Mouse (Mus musculus) gastrocnemius, adult 2 months (tissue): ENCODE data around the gene Olfr113. TPM values are rescaled to one million over a fixed set of nuclear protein-coding genes. Genes with fewer than 3 reads are reported as not detected.
"Not testable (repeated sequence)": the region's sequence is repeated elsewhere in the genome, so short reads cannot be mapped to it uniquely, and the experiment has no call there.

ENCODE experiments used
- DNase-seq: peaks from one replicate; pipeline ENCODE4 v3.0.0; 2022
- H3K27ac ChIP-seq: fragments of 200-600 bp; 2 replicates; pipeline ENCODE4 v1.8.1; 2022; ENCODE audit warnings: mild to moderate bottlenecking
- H3K4me3 ChIP-seq: fragments of 200-600 bp; 2 replicates; pipeline ENCODE4 v1.8.1; 2022; ENCODE audit warnings: mild to moderate bottlenecking, moderate library complexity
- CTCF ChIP-seq: fragments of 200-600 bp; IDR thresholded peaks from 2 replicates; pipeline ENCODE4 v1.8.1; 2022; ENCODE audit warnings: antibody characterized with exemption, mild to moderate bottlenecking, moderate library complexity
- intact Hi-C: fragments of 180-260 bp; cut with DNase I; formaldehyde crosslinking; loops from one replicate; pipeline ENCODE4 v1.15.1; 2025
- long read RNA-seq, 2 experiments: library from polyadenylated mRNA; stranded (forward); transcript quantifications; one replicate each; pipeline ENCODE4 v2.0.0; 2021
- total RNA-seq, 2 experiments: library from RNA; stranded (reverse); gene quantifications; 2 replicates each; pipeline ENCODE4 v1.2.3; 2021

Olfr113 gene
- not detected for total RNA-seq
- long read RNA-seq, experiment 1: 0 reads
- long read RNA-seq, experiment 2: 0 reads

DNA sequence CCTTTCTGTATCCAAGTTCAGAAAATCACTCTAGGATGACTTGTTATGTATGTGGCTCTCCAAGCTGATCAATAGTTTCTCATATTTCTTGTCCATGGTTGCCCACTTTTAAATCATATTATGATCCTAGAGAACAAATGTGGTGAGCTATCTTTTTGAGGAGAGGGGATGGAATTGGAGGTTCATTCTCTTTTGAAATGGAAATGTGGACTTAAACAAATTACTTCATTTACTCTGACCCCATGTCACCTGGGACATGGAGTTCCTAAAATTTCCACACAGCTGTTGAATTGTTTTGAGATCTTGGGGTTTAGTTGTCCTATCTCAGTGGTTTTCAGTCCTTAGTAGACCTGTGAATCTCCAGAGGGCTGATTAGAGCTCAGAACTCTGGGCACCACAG, at the start of gene Olfr113:
Gene Olfr113, minus strand, starts transcription at position 101 of the 400 bp plus-strand sequence.
- DNase-seq: no peak
- Histone ChIP-seq H3K27ac (no peak within 1 kb of the TSS), H3K4me3 (no peak within 1 kb of the TSS)
- intact Hi-C loops: no loop called here
- TF ChIP-seq CTCF: no peak

DNA sequence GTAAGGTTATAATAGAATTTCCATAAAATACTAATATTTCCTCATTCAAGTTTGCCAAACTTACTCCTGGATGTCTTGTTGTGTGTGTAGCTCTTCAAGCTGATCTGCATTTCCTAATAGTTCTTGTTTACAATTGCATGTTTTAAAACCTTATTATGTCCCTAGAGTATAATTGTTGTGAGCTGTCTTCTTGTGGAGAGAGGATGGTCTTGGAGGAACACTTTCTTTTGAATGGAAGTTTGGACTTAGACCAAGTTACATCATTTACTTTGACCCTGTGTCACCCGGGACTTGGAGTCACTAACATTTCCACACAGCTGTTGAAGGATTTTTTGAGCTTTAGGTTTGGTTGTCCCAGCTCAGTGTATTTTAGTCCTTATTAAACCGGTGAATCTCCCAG, 49.5 kb upstream of the Olfr113 start, which contains the start of the genes Olfr115 and Olfr116:
Gene Olfr115, minus strand, starts transcription at position 101 of the 400 bp plus-strand sequence.
Gene Olfr116, minus strand, starts transcription at position 191 of the 400 bp plus-strand sequence.
- H3K4me3 ChIP-seq: no peak within 1 kb of the TSS
- intact Hi-C loops: no loop called here
- no peak for TF ChIP-seq CTCF
- no peak within 1 kb of the TSS for H3K27ac ChIP-seq
- no peak for DNase-seq

DNA sequence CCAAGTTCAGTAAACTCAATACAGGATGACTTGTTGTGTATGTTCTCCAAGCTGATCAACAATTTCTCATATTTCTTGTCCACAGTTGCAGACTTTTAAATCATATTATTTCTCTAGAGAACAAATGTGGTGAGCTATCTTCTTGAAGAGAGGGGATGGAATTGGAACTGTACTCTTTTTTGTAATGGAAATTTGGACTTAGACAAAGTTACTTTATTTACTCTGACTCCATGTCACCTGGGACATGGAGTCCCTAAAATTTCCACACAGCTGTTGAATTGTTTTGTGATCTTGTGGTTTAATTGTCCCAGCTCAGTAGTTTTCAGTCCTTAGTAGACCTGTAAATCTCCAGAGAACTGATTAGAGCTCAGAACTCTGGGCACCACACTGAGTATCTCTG, 15.2 kb upstream of the Olfr113 start, which contains the start of gene Olfr114:
Gene Olfr114, minus strand, starts transcription at position 101 of the 400 bp plus-strand sequence.
- DNase-seq: no peak
- TF ChIP-seq CTCF: no peak
- intact Hi-C loops: no loop called here
- Histone ChIP-seq H3K27ac (no peak within 1 kb of the TSS), H3K4me3 (no peak within 1 kb of the TSS)

DNA sequence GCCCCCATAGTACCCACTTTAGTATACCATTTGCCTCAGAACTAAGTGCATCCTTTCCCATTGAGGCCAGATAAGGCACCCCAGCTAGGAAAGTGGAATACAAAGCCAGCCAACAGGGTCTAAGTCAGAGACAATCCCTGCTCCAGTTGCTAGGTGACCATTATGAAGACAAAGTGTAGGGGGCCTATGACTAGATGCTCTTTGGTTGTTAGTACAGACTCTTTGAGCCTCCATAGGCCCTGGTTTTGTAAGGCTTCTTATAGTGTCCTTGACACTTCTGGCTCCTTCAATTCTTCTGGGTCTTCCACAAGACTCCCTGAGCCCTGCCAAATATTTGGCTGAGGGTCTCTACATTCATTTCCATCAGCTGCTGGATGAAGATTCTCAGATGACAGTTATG, 8.1 kb downstream of the Olfr113 start, which contains the start of gene Olfr112:
Gene Olfr112, minus strand, starts transcription at position 101 of the 400 bp plus-strand sequence.
- no peak for DNase-seq
- intact Hi-C loops: no loop called here

DNA sequence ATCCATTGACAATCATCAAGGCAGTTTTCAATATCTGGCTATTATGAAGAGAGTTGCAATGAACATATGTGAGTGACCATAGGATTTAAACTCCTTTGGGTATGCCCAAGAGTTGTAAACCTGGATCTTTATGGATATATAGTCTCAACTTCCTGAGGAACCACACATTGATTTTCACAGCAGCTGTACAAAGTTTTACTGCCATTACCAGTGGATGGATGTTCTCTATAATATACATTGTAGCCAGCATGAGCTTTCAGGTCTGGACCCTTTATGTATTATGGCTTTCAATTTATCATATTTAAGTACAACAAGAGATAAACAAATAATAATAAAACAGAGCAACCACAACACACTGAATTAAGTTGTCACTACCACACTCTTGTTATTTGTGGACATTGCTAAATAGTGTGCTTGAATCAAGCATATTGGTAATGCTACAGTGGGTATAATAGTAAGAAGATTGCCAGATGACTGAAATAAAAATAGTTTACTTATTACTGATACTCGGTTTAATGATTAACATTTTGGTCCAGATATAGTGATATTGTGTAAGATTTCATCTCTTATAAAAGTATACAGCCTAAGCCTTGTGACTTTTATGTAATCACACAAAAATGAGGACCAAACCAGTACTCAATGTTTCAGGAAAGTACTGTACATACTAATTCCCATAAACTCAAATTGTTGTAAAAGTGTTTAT, 18.4 kb downstream of the Olfr113 start:
- intact Hi-C loops: no loop called here
- Histone ChIP-seq H3K27ac (no peak overlapping the region), H3K4me3 (no peak overlapping the region)
- TF ChIP-seq CTCF: no peak
- no peak for DNase-seq

More for the DNA sequence above, 8.1 kb downstream of the Olfr113 start, which contains the start of gene Olfr112:
- Histone ChIP-seq H3K4me3 (no peak within 1 kb of the TSS), H3K27ac (no peak within 1 kb of the TSS)
- no peak for TF ChIP-seq CTCF

DNA sequence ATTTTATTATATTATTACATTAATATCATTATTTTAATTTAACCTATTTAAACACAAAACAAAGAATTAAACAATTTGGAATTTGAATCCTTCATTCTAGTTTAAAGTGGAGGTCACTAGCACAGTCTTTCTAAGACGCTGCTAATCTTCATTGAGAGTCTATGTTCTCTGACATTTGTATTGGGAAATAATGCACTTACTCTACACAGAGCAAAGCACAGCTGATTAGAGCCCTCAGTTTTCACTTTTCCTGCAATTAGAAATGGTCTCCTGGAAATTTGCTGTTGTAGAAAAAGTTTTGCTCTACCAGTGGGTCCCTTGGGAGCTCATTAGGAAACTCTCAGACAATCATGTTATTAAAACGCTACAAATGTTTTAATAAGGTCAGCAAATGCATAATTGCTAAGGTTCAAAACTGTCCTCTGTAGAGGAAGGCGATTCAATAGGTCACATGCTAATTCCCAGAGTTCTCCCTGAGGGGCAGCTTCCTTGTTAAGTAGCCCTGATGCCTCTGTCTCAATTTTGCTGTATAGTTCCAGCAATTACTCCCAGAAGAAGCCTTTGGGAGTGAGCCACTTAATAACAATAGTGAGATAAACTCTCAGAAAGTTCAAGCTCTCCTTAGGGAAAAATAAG, 33.5 kb downstream of the Olfr113 start:
- intact Hi-C loops: no loop called here
- TF ChIP-seq CTCF: no peak
- no peak for DNase-seq

DNA sequence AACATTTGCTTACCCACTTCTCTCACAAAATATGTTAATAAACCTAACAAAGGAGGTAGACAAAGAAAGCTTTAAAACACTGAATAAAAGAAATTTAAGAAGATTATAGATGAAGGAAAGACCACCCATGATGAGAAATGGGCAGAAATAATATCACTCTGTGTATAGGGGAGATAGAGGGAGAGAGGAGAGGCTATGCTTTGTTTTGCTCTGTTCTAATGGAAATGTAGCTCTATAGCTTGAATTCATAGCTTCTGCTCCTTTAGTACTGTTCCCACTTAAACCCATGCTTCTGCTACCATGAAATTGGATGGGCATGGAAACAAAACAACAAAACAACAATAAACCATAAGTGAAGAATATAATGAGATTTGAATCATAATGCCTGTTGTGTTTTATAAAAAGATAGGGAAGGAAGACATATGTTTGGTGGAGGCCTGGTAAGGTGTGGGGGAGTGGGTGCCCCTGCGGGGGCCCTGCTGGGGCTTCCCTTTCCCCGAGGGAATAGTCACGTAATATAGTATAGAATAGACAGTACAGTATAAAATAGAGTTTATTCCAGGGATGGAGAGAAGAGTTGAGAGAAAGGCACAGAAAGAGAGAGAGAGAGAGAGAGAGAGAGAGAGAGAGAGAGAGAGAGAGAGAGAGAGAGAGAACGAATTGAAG, 35.9 kb downstream of the Olfr113 start:
- DNase-seq: no peak
- H3K27ac ChIP-seq: no peak overlapping the region
- intact Hi-C loops: no loop called here
- H3K4me3 ChIP-seq: no peak overlapping the region
- TF ChIP-seq CTCF: no peak

More for the DNA sequence above, 33.5 kb downstream of the Olfr113 start:
- no peak overlapping the region for H3K27ac ChIP-seq
- no peak overlapping the region for H3K4me3 ChIP-seq

DNA sequence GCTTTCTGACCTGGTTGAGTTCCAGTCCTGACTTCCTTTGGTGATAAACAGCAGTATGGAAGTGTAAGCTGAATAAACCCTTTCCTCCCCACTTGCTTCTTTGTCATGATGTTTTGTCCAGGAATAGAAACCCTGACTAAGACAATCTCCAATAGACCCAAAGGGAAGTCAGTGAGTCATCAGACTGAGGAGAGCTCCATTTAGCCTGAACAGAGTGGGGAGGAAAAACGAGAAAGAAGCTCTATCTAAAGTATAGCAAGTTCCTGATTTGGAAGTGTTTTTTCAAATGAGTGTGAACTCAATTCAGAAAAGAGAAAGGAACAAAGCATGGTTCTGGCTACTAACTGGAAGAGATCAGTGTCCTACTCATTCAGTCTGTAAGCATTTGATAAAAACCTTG, 39.0 kb downstream of the Olfr113 start:
- DNase-seq, intact Hi-C loops, H3K27ac ChIP-seq, H3K4me3 ChIP-seq: not testable (repeated sequence)

DNA sequence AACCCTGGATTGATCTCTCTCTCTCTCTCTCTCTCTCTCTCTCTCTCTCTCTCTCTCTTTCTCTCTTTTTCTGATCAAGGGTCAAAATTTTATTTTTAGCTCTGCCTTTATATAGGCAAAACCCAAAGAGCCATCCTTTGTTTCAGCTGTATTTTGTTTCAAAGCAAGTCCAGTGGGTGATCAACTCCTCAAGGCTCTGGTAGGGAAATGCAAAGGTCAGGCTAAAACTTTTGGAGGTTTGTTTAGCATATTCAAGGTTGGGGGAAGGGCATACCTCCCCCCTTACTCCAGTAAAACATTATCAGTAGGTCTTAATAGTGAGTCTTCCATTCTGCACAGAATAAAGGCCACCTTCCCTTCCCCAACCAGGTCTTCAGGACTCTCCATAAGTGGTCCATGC, 42.3 kb downstream of the Olfr113 start:
- TF ChIP-seq CTCF: no peak
- DNase-seq: no peak
- Histone ChIP-seq H3K27ac (no peak overlapping the region), H3K4me3 (no peak overlapping the region)
- intact Hi-C loops: no loop called here

DNA sequence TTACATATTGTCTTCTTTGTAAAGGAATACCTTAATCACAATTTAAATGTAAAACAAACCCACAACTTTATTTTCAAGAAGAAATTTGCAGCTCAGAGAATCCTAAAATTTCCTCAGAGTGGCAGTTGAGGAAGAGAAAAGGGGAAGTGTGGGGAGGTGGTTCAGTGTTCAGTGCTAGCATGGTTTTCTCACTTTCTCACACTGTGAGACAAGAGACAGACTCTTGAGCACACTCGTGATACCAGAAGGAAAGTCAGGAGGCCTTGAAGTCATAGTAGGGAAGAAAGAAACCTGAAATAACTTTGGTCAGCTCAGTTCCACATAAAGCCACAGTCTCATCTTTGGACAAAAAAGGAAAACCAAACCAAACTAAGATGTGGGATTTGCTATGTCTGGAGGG, 52.0 kb downstream of the Olfr113 start:
- DNase-seq, H3K27ac ChIP-seq, H3K4me3 ChIP-seq, intact Hi-C loops: not testable (repeated sequence)

DNA sequence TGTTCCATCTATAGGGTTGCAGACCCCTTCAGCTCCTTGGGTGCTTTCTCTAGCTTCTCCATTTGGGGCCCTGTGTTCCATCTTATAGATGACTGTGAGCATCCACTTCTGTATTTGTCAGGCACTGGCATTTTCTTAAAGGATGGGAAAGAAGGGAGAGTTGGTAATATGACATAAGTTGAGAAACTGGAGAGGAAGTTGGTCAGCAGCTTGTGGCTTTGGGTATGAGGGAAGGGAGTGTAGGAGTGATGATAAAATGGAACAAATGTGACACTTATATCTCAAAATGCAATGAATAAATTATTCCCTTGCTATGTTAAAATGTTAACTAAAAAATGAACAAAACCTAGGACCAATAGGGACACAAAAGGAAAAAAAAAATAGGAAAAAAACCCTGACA, 52.9 kb downstream of the Olfr113 start:
- intact Hi-C loops, H3K4me3 ChIP-seq, H3K27ac ChIP-seq, DNase-seq: not testable (repeated sequence)

Other genes with a start within 250 kb of the Olfr113 start
- not detected for gene Olfr103, start 238.0 kb downstream of the Olfr113 start, total RNA-seq
- not detected for gene Olfr104-ps, start 218.1 kb downstream of the Olfr113 start, total RNA-seq
- gene Olfr105-ps, start 198.6 kb downstream of the Olfr113 start, total RNA-seq: not detected
- not detected for gene Olfr106-ps, start 187.3 kb downstream of the Olfr113 start, total RNA-seq
- not detected for gene Olfr107, start 178.4 kb downstream of the Olfr113 start, total RNA-seq
- not detected for gene Olfr108, start 132.2 kb downstream of the Olfr113 start, total RNA-seq
- gene Olfr109, start 118.7 kb downstream of the Olfr113 start, total RNA-seq: not detected
- not detected for gene H2-M2, start 94.1 kb downstream of the Olfr113 start, total RNA-seq
- gene Olfr110, start 85.2 kb downstream of the Olfr113 start, total RNA-seq: not detected
- not detected for gene Olfr111, start 69.6 kb downstream of the Olfr113 start, total RNA-seq
- gene Olfr112, start 8.2 kb downstream of the Olfr113 start, total RNA-seq: not detected
- gene Olfr114, start 15.1 kb upstream of the Olfr113 start, total RNA-seq: not detected
- not detected for gene Olfr115, start 49.4 kb upstream of the Olfr113 start, total RNA-seq
- not detected for gene Olfr116, start 49.5 kb upstream of the Olfr113 start, total RNA-seq
- not detected for gene Olfr117, start 86.1 kb upstream of the Olfr113 start, total RNA-seq
- gene Olfr118, start 89.3 kb upstream of the Olfr113 start, total RNA-seq: not detected
- not detected for gene Olfr119, start 118.9 kb upstream of the Olfr113 start, total RNA-seq
- not detected for gene Olfr120, start 144.1 kb upstream of the Olfr113 start, total RNA-seq
- not detected for gene Olfr121, start 171.2 kb upstream of the Olfr113 start, total RNA-seq
- gene Olfr122, start 190.9 kb upstream of the Olfr113 start, total RNA-seq: not detected
- not detected for gene Olfr123, start 215.9 kb upstream of the Olfr113 start, total RNA-seq
- gene Olfr124, start 222.2 kb upstream of the Olfr113 start, total RNA-seq: not detected